Mouse (Mus musculus) testis, adult 2 months (tissue): Measurements from ENCODE around the gene H2-M3. TPM values are rescaled to one million over a fixed set of nuclear protein-coding genes. Genes with fewer than 3 reads are reported as not detected.
"Not testable (repeated sequence)": the region's sequence is repeated elsewhere in the genome, so short reads cannot be mapped to it uniquely, and the experiment has no call there.

ENCODE experiments used
- H3K27ac ChIP-seq: fragments of 200-500 bp; 2 replicates; pipeline ENCODE4 v1.5.1; 2012; ENCODE audit warnings: low read depth, low read length; ENCODE audit not compliant: control insufficient read depth, insufficient read depth
- H3K27me3 ChIP-seq: fragments of 200-500 bp; 2 replicates; pipeline ENCODE4 v1.6.1; 2012; ENCODE audit warnings: mild to moderate bottlenecking, low read length, moderate library complexity; ENCODE audit not compliant: control insufficient read depth, insufficient read depth
- H3K36me3 ChIP-seq: fragments of 200-500 bp; 2 replicates; pipeline ENCODE4 v1.6.1; 2012; ENCODE audit warnings: mild to moderate bottlenecking, low read length; ENCODE audit not compliant: control insufficient read depth, insufficient read depth
- H3K4me1 ChIP-seq: fragments of 200-500 bp; 2 replicates; pipeline ENCODE4 v1.6.1; 2012; ENCODE audit warnings: low read length; ENCODE audit not compliant: control insufficient read depth, insufficient read depth
- H3K4me3 ChIP-seq: fragments of 200-500 bp; 2 replicates; pipeline ENCODE4 v1.5.1; 2012; ENCODE audit warnings: low read depth, mild to moderate bottlenecking, low read length, moderate library complexity, mixed read lengths; ENCODE audit not compliant: control insufficient read depth
- CTCF ChIP-seq: fragments of 200-500 bp; IDR thresholded peaks from 2 replicates; pipeline ENCODE4 v1.5.1; 2012; ENCODE audit warnings: low read depth, mild to moderate bottlenecking, inconsistent platforms, low read length, moderate library complexity; ENCODE audit not compliant: control insufficient read depth, insufficient read depth, insufficient replicate concordance
- POLR2A ChIP-seq: fragments of 200-500 bp; IDR thresholded peaks from 2 replicates; pipeline ENCODE4 v1.6.1; 2012; ENCODE audit warnings: low read depth, mild to moderate bottlenecking, inconsistent platforms, low read length, moderate library complexity; ENCODE audit not compliant: control insufficient read depth
- polyA plus RNA-seq: library from polyadenylated mRNA; depleted of rRNA; stranded (reverse); fragments of >200 nt; gene quantifications from 2 replicates; pipeline ENCODE4 v1.2.3, GENCODE M21; 2012; rRNA removed

Gene H2-M3
- 0.75 and 0.98 TPM in 2 replicates for polyA plus RNA-seq

GRCm38 (mm10) chr17:37270058-37270701 is at the start of gene H2-M3:
Gene H2-M3 (plus strand): TSS chr17:37270220.
- TF ChIP-seq CTCF = no peak
- no peak for TF ChIP-seq POLR2A
- H3K4me1 ChIP-seq = peaks cover 3% of the 10 kb centered on the region
- H3K27ac ChIP-seq = no peak within 1 kb of the TSS; the same call in 1 of the 2 replicates
- peak within 1 kb of the TSS; percentile 95 for H3K4me3 ChIP-seq
- no peaks in the 10 kb centered on the region for H3K27me3 ChIP-seq
- no peaks in the 10 kb centered on the region for H3K36me3 ChIP-seq

GRCm38 (mm10) chr17:37221879-37222278 is 48.1 kb upstream of the H2-M3 start:
- H3K27me3 ChIP-seq = no peaks in the 10 kb centered on the region
- no peak overlapping the region for H3K27ac ChIP-seq
- no peaks in the 10 kb centered on the region for H3K36me3 ChIP-seq
- H3K4me1 ChIP-seq = no peaks in the 10 kb centered on the region
- no peak overlapping the region for H3K4me3 ChIP-seq
- TF ChIP-seq CTCF (no peak), POLR2A (no peak)

GRCm38 (mm10) chr17:37237230-37237629 is 32.8 kb upstream of the H2-M3 start, which contains the start of gene Olfr97:
Gene Olfr97 (minus strand): TSS chr17:37237330.
- H3K4me3 ChIP-seq, H3K36me3 ChIP-seq, H3K4me1 ChIP-seq, H3K27ac ChIP-seq, H3K27me3 ChIP-seq: not testable (repeated sequence)

- TF ChIP-seq POLR2A (no peak), CTCF (no peak)
- no peak overlapping the region for H3K27ac ChIP-seq
Observed at GRCm38 (mm10) chr17:37242198-37242597, 27.8 kb upstream of the H2-M3 start.

GRCm38 (mm10) chr17:37246715-37247114 is 23.3 kb upstream of the H2-M3 start:
- Histone ChIP-seq H3K36me3 (no peaks in the 10 kb centered on the region), H3K27me3 (no peaks in the 10 kb centered on the region), H3K27ac (no peak overlapping the region), H3K4me3 (no peak overlapping the region), H3K4me1 (peaks cover 3% of the 10 kb centered on the region; the same call in 1 of the 2 replicates)
- TF ChIP-seq POLR2A (no peak), CTCF (no peak)

More at GRCm38 (mm10) chr17:37242198-37242597, 27.8 kb upstream of the H2-M3 start:
- Histone ChIP-seq H3K27me3 (no peaks in the 10 kb centered on the region), H3K4me3 (no peak overlapping the region), H3K36me3 (no peaks in the 10 kb centered on the region), H3K4me1 (peaks cover 3% of the 10 kb centered on the region; the same call in 1 of the 2 replicates)

GRCm38 (mm10) chr17:37249460-37249859 is 20.6 kb upstream of the H2-M3 start:
- no peak overlapping the region for H3K4me3 ChIP-seq
- H3K27me3 ChIP-seq = no peaks in the 10 kb centered on the region
- peaks cover 3% of the 10 kb centered on the region; the same call in 1 of the 2 replicates for H3K4me1 ChIP-seq
- TF ChIP-seq POLR2A = no peak
- no peak for TF ChIP-seq CTCF
- H3K27ac ChIP-seq = no peak overlapping the region
- H3K36me3 ChIP-seq = no peaks in the 10 kb centered on the region

GRCm38 (mm10) chr17:37250544-37250943 is 19.5 kb upstream of the H2-M3 start:
- peaks cover 3% of the 10 kb centered on the region; the same call in 1 of the 2 replicates for H3K4me1 ChIP-seq
- no peak overlapping the region for H3K27ac ChIP-seq
- no peak overlapping the region for H3K4me3 ChIP-seq
- H3K27me3 ChIP-seq = no peaks in the 10 kb centered on the region
- TF ChIP-seq POLR2A (no peak), CTCF (no peak)
- H3K36me3 ChIP-seq = no peaks in the 10 kb centered on the region
